Mouse (Mus musculus): ENCODE data around the gene Tex2.

DNA sequence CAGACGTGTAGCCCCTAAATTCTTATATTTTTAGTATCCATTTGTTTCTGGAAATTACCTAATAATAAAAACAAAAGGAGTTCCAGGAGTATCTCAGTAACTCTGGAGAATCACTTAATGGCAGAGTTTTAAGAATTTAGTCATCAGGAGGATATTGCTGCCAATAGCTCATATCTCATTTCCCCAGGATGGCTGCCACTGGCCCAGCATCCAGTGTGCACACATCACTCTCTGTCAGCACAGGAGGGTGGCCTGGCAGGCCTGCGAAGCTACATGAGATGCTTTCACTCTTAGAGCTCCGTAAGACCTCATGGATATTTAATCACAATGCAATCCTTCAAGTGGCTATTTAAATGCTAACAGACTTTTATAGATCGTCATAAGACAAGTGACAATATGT lies 91.6 kb downstream of the Tex2 start:
- no peak for TF ChIP-seq CTCF (IDR thresholded peaks at IDR 0.05)
- no peak for TF ChIP-seq EP300 (IDR thresholded peaks at IDR 0.05)

Measured in lung, postnatal 0 days (tissue).